Mouse (Mus musculus) layer of hippocampus, adult 8-10 months (tissue): ENCODE data around the gene Lamb1. TPM values are rescaled to one million over a fixed set of nuclear protein-coding genes. Genes with fewer than 3 reads are reported as not detected.

Source experiments
- DNase-seq, 2 experiments: peaks; one replicate each; pipeline ENCODE4 v3.0.0; 2022; ENCODE audit warnings: low spot score in 2 of 2
- total RNA-seq, 4 experiments: library from RNA; stranded (reverse); gene quantifications; 2 replicates each; pipeline ENCODE4 v1.2.4; 2022

Gene Lamb1
- total RNA-seq, 4 experiments from 2014 or later: 32.9 to 38.1 (median 35.4) TPM

GRCm38 (mm10) chr12:31283131-31283530 lies 18.1 kb downstream of the Lamb1 start:
- DNase-seq: no peak

- no peak for DNase-seq
Observed at GRCm38 (mm10) chr12:31283617-31284136, 18.6 kb downstream of the Lamb1 start.

GRCm38 (mm10) chr12:31289046-31289445 lies 24.0 kb downstream of the Lamb1 start:
- DNase-seq: no peak

GRCm38 (mm10) chr12:31290951-31291350 lies 25.9 kb downstream of the Lamb1 start:
- no peak for DNase-seq

GRCm38 (mm10) chr12:31293361-31294142 lies 28.5 kb downstream of the Lamb1 start:
- DNase-seq: no peak

GRCm38 (mm10) chr12:31294526-31294925 lies 29.5 kb downstream of the Lamb1 start:
- no peak for DNase-seq

GRCm38 (mm10) chr12:31294996-31295395 lies 30.0 kb downstream of the Lamb1 start:
- no peak for DNase-seq

GRCm38 (mm10) chr12:31295505-31295904 lies 30.5 kb downstream of the Lamb1 start:
- DNase-seq: no peak

GRCm38 (mm10) chr12:31296097-31296496 lies 31.1 kb downstream of the Lamb1 start:
- no peak for DNase-seq

GRCm38 (mm10) chr12:31298122-31298521 lies 33.1 kb downstream of the Lamb1 start:
- DNase-seq: no peak

GRCm38 (mm10) chr12:31298530-31298929 lies 33.5 kb downstream of the Lamb1 start:
- no peak for DNase-seq

GRCm38 (mm10) chr12:31299126-31299525 lies 34.1 kb downstream of the Lamb1 start:
- DNase-seq: no peak

- no peak for DNase-seq
Observed at GRCm38 (mm10) chr12:31299676-31300197, 34.7 kb downstream of the Lamb1 start.

- no peak for DNase-seq
Observed at GRCm38 (mm10) chr12:31300276-31300675, 35.2 kb downstream of the Lamb1 start.

GRCm38 (mm10) chr12:31302266-31302665 lies 37.2 kb downstream of the Lamb1 start:
- no peak for DNase-seq

- DNase-seq: no peak
Observed at GRCm38 (mm10) chr12:31302766-31303511, 37.9 kb downstream of the Lamb1 start.

- DNase-seq: no peak
Observed at GRCm38 (mm10) chr12:31306075-31306675, 41.1 kb downstream of the Lamb1 start.

GRCm38 (mm10) chr12:31307011-31307410 lies 42.0 kb downstream of the Lamb1 start:
- no peak for DNase-seq

- no peak for DNase-seq
Observed at GRCm38 (mm10) chr12:31307756-31308155, 42.7 kb downstream of the Lamb1 start.

GRCm38 (mm10) chr12:31310687-31311086 lies 45.7 kb downstream of the Lamb1 start:
- DNase-seq: no peak

GRCm38 (mm10) chr12:31311671-31312265 lies 46.7 kb downstream of the Lamb1 start:
- DNase-seq: no peak
